Mouse (Mus musculus) kidney, adult 2 months (tissue): ENCODE results near the gene Cdkn2a. TPM values are rescaled to one million over a fixed set of nuclear protein-coding genes. Genes with fewer than 3 reads are reported as not detected.
A peak's percentile ranks its signal among the peaks of the same experiment; 100 is the strongest.

ENCODE experiments used
- DNase-seq: peaks from one replicate; pipeline ENCODE4 v3.0.0; 2021
- H3K27ac ChIP-seq: fragments of 200-500 bp; 2 replicates; pipeline ENCODE4 v1.5.1; 2012; ENCODE audit warnings: low read depth, low read length, control low read depth, inconsistent platforms; ENCODE audit not compliant: insufficient read depth
- H3K27me3 ChIP-seq: fragments of 200-500 bp; replicated peaks from 2 replicates; pipeline ENCODE4 v1.6.1; 2012; ENCODE audit warnings: mild to moderate bottlenecking, moderate library complexity, low read length, inconsistent platforms; ENCODE audit not compliant: control insufficient read depth, insufficient read depth
- H3K36me3 ChIP-seq: fragments of 200-500 bp; 2 replicates; pipeline ENCODE4 v1.6.1; 2012; ENCODE audit warnings: mild to moderate bottlenecking, moderate library complexity, low read length, inconsistent platforms; ENCODE audit not compliant: control insufficient read depth, insufficient read depth
- H3K4me1 ChIP-seq: fragments of 200-500 bp; 2 replicates; pipeline ENCODE4 v1.6.1; 2011; ENCODE audit warnings: low read length; ENCODE audit not compliant: control insufficient read depth, insufficient read depth
- H3K4me3 ChIP-seq: fragments of 200-500 bp; 2 replicates; pipeline ENCODE4 v1.5.1; 2011; ENCODE audit warnings: mild to moderate bottlenecking, low read depth, low read length, control low read depth; ENCODE audit not compliant: insufficient read depth
- CTCF ChIP-seq: fragments of 200-500 bp; conservative IDR thresholded peaks from 2 replicates; pipeline ENCODE4 v1.5.1; 2011; ENCODE audit warnings: low read depth, mild to moderate bottlenecking, control low read depth, low read length, moderate library complexity, mixed read lengths; ENCODE audit not compliant: insufficient read depth, insufficient read length
- POLR2A ChIP-seq: fragments of 200-500 bp; IDR thresholded peaks from one replicate; pipeline ENCODE4 v1.6.1; 2011; ENCODE audit warnings: low read depth, low read length, control low read depth
- WGBS: fragments of 180-500 bp; shearing (Covaris S2); methylation state at CpG from one replicate; pipeline ENCODE4 v1.1.7; 2018; 5-methylcytosine and 5-hydroxymethylcytosine counted together
- polyA plus RNA-seq: library from polyadenylated mRNA; depleted of rRNA; stranded (reverse); fragments of >200 nt; gene quantifications from 2 replicates; pipeline ENCODE4 v1.2.3, GENCODE M21; 2012; rRNA removed

Cdkn2a gene
- 0.15 and 0.39 TPM in 2 replicates for polyA plus RNA-seq

GRCm38 (mm10) chr4:89294486-89295440 lies at the start of gene Cdkn2a:
TSS of gene Cdkn2a (minus strand) at chr4:89294653.
- Histone ChIP-seq H3K36me3 (no peaks in the 10 kb centered on the region), H3K4me3 (peak within 1 kb of the TSS; percentile 49), H3K4me1 (no peaks in the 10 kb centered on the region), H3K27ac (no peak within 1 kb of the TSS), H3K27me3 (peaks cover 7% of the 10 kb centered on the region; the same call in 1 of the 2 replicates)
- DNase-seq: peak; percentile 64
- under 1% methylated on average over 111 of the region's 117 CpGs for WGBS
- TF ChIP-seq CTCF (no peak), POLR2A (no peak)

GRCm38 (mm10) chr4:89313461-89313860 lies 19.0 kb upstream of the Cdkn2a start:
- H3K27ac ChIP-seq: no peak overlapping the region
- no peak for DNase-seq
- H3K36me3 ChIP-seq: no peaks in the 10 kb centered on the region
- no peaks in the 10 kb centered on the region; the same call in none of the 2 replicates for H3K27me3 ChIP-seq
- H3K4me1 ChIP-seq: no peaks in the 10 kb centered on the region
- H3K4me3 ChIP-seq: no peak overlapping the region
- no peak for TF ChIP-seq POLR2A
- no peak for TF ChIP-seq CTCF
- WGBS: 32% methylated on average over 13 of the region's 13 CpGs

- Histone ChIP-seq H3K27me3 (peaks cover 4% of the 10 kb centered on the region), H3K27ac (peak within 1 kb of the TSS; percentile 49), H3K4me1 (no peaks in the 10 kb centered on the region), H3K4me3 (peak within 1 kb of the TSS; percentile 65), H3K36me3 (no peaks in the 10 kb centered on the region)
- under 1% methylated on average over 61 of the region's 61 CpGs for WGBS
- peak; percentile 95 for DNase-seq
- TF ChIP-seq POLR2A (no peak), CTCF (peak; percentile 75)
Measured at GRCm38 (mm10) chr4:89310491-89311254, 16.2 kb upstream of the Cdkn2a start, which contains the start of gene Cdkn2b. TSS of gene Cdkn2b (minus strand) at chr4:89311039.

- DNase-seq: no peak
- Histone ChIP-seq H3K4me3 (peak overlapping the region; percentile 65), H3K36me3 (no peaks in the 10 kb centered on the region), H3K4me1 (no peaks in the 10 kb centered on the region), H3K27ac (no peak overlapping the region), H3K27me3 (peaks cover 4% of the 10 kb centered on the region)
- TF ChIP-seq POLR2A (no peak), CTCF (no peak)
- WGBS: 26% methylated on average over 11 of the region's 11 CpGs
Measured at GRCm38 (mm10) chr4:89309996-89310395, 15.5 kb upstream of the Cdkn2a start.

GRCm38 (mm10) chr4:89308001-89308400 lies 13.5 kb upstream of the Cdkn2a start:
- 41% methylated on average over 3 of the region's 3 CpGs for WGBS
- Histone ChIP-seq H3K27me3 (peaks cover 4% of the 10 kb centered on the region), H3K4me3 (no peak overlapping the region), H3K36me3 (no peaks in the 10 kb centered on the region), H3K4me1 (no peaks in the 10 kb centered on the region), H3K27ac (no peak overlapping the region)
- DNase-seq: no peak
- TF ChIP-seq POLR2A (no peak), CTCF (no peak)

GRCm38 (mm10) chr4:89306798-89307365 lies 12.4 kb upstream of the Cdkn2a start:
- Histone ChIP-seq H3K4me1 (no peaks in the 10 kb centered on the region), H3K27ac (no peak overlapping the region), H3K4me3 (no peak overlapping the region), H3K36me3 (no peaks in the 10 kb centered on the region), H3K27me3 (peaks cover 5% of the 10 kb centered on the region)
- 31% methylated on average over 25 of the region's 25 CpGs for WGBS
- no peak for DNase-seq
- TF ChIP-seq CTCF (no peak), POLR2A (no peak)

GRCm38 (mm10) chr4:89305691-89306090 lies 11.2 kb upstream of the Cdkn2a start:
- Histone ChIP-seq H3K4me3 (no peak overlapping the region), H3K4me1 (no peaks in the 10 kb centered on the region), H3K27ac (no peak overlapping the region), H3K36me3 (no peaks in the 10 kb centered on the region), H3K27me3 (peaks cover 5% of the 10 kb centered on the region)
- TF ChIP-seq POLR2A: no peak
- no peak for TF ChIP-seq CTCF
- no peak for DNase-seq
- WGBS: 31% methylated on average over 3 of the region's 3 CpGs
